Mouse (Mus musculus): Measurements from ENCODE around the gene Mecom.
"Not testable (repeated sequence)": the region's sequence is repeated elsewhere in the genome, so short reads cannot be mapped to it uniquely, and the experiment has no call there.

Gene Mecom

DNA sequence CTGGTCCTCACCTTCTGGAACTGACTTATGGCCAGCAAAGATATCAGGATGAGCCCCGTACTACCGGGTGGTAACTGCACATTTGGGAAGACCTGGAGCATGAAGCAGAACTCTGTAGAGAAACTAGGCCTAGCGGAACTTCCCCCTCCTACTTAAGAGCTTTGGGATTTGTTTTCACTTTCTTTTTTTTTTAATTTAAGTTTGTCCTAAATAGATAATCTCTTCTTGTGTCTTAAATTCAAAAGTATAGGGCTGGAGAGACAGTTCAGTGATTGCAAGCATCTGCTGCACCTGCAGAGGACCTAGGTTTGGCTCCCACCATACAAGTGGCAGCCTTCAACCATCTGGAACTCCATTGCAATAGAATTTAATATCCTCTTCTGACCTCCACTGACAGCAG lies at the start of gene Mecom:
Mecom (minus strand) TSS at position 101 of the 400 bp plus-strand sequence.
- DNase-seq (ENCODE audit: low read depth, low spot score), result no peak

- DNase-seq (ENCODE audit: low read depth, low spot score), result no peak
Measured at GRCm38 (mm10) chr3:30597271-30597670, 49.5 kb upstream of the Mecom start.

DNA sequence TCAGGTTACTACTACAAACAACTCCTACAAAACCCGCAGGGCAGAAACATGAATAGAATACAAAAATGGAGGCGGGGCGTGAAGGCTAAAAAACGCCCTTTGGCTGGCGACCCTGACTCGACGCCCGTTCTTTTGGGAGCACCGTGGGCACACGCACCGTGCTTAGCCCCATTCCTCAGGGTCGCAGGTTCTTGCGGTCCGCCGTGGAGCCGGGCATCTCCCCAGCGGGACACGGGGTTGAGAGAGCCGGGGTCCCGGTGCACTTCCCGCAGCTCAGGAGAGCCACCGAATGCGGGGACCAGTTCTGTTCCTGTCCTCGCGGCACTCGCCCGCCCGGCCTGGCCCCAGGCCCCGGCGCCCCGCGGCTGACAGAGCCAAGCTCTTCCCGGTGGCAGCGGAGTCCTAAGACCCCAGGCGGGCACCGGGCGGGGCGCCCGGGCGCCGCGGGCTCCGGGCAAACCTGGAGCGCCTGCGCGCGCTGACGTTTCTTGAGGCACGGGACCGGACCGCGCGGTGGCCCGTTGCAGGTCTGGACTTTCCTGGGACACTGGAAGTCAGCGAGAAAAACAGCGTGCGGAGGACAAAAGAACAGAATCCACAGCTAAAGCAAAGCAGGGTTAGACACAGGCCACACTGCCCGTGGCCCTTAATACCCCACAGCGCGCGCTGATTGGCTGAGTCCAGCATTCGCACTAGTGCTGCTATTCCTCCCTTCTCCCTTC lies 47.5 kb upstream of the Mecom start:
- peak; percentile 56 for DNase-seq (ENCODE audit: low read depth, low spot score)

DNA sequence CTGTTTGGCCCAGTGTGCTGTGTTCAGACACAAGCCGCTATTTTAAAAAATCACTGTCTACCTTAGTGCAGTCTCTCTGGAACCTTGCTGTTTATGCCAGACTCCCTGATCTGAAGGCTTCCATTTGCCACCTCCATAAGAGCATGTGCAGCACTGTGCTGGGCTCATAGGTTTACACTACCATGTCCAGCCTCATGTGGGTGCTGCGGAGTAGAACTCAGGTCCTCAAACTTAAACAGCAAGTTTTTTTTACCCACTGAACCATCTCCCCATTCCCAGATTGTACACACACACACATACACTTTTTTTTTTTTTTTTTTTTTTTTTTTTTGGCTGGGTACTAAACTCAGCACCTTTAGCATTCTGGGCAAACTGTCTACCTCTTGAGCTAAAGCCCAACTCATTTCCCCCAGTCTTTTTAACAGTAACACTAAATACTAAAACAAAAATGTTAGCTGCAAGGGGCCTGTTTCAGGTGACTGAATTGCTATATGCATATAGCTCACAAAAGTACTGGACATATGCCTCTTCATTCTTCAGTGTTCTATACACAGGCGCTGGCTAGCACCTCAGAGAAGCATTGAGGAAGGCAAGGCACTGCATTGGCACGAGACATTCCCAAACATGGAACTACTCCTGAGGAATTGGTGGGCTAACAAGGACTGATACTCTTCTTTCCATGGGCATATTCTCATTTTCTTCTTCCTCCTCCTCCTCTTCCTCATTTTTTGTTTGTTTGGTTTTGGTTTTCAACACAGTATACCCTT lies 46.1 kb upstream of the Mecom start:
- DNase-seq (ENCODE audit: low read depth, low spot score), result peak; percentile 83

DNA sequence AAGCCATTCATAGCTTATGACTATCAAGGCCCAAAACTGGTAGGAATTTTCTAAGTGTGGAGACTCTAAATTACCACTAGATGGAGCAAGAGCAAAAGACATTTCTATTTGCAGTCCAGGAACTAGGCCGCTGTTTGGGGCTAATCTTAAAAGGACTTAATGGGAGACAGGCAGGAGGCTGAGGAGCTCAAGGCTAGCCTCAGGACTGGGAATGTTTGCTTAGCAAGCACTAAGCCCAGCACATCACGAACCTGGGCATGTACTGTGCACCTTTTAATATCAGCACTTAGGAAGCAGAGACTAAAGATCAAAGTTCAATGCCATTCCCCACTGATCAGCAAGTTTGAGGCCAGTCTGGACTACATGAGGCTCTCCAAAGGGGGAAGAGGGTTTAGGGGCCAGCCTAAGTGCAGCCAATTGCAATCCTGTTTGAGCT lies 44.6 kb upstream of the Mecom start:
- DNase-seq (ENCODE audit: low read depth, low spot score), result peak; percentile 84

DNA sequence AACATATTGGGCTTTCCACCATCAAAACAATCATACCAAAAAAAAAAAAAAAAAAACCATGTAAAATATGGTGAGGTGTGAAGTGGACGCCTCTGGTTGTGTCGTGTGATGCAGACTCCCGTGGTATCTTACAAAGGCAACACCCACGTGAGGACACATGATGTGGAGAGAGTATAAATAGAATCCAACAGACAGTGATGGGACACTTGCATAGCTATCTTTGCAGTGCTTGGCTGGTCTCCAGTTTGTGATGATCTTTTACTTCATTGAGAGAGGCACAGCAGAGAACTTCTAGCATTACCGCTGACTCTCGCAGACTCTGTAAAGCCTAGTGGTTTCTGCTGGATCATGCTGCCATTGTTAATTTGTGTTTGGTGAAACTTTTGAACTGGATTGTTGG lies 41.1 kb upstream of the Mecom start:
- DNase-seq (ENCODE audit: low read depth, low spot score), result no peak

DNA sequence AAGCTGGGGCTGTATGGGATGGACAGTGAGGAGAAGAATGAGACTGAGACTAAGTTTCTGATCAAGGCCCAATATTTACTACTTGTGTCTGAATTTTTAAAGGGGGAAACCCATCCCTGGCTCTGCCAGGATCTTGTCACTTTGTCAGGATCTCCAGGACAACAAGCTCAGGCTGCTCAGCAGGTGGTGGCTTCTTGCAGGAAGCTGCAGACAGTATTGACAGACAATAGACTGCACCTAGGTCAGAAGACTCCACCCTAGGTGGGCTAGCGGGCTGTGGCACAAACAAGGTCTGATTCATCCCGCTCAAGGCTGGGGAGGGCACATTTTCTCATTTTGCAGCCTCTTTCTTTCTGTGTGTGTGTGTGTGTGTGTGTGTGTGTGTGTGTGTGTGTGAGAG lies 25.7 kb upstream of the Mecom start:
- peak; percentile 69 for DNase-seq (ENCODE audit: low read depth, low spot score)

- DNase-seq (ENCODE audit: low read depth, low spot score), result not testable (repeated sequence)
Measured at GRCm38 (mm10) chr3:30566333-30566732, 18.5 kb upstream of the Mecom start.

- no peak for DNase-seq (ENCODE audit: low read depth, low spot score)
Measured at GRCm38 (mm10) chr3:30560677-30561314, 13.0 kb upstream of the Mecom start.

DNA sequence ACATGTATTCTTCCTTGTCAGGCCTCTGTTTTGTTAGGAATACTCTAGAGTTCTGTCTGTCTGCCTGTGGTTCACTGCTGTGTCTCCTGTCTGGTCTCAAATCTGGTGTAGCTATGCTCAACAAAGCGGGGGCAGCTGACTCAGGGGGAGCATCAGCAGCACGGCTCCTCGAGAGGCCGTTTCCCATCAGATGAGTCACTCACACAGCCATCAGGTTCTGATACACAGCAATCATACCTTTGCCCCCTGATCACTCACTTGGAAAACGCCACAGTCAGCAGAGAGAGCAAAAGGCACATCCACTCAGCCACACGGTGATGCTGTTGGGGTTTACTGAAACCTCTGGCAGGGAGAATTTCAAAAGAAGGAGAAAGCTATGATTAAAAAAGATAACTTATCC lies 5.9 kb upstream of the Mecom start:
- no peak for DNase-seq (ENCODE audit: low read depth, low spot score)

GRCm38 (mm10) chr3:30550218-30550617 lies 2.4 kb upstream of the Mecom start:
- peak; percentile 39 for DNase-seq (ENCODE audit: low read depth, low spot score)

DNA sequence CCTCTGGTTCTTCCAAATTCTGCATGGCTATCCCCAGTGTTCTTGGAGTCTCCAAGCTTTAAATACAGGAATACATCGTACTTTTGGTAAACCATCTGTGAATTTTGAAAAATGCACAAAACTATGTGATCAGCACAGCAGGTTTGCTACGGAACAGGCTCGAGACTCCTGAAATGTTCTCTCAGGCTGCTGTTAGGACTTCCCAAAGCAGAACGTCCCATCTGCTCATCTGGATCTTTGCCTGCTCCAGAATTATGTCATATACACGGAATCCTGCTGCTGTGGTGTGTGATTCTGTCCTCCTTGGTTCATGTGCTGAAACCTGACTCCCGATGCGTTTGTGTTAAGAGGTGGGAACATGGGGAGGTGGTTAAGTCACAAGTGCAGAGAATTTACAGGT lies 1.1 kb upstream of the Mecom start:
- no peak for DNase-seq (ENCODE audit: low read depth, low spot score)

- no peak for DNase-seq (ENCODE audit: low read depth, low spot score)
Measured at GRCm38 (mm10) chr3:30546831-30547369, 908 bp downstream of the Mecom start.

GRCm38 (mm10) chr3:30546366-30546765 lies 1.4 kb downstream of the Mecom start:
- no peak for DNase-seq (ENCODE audit: low read depth, low spot score)

DNA sequence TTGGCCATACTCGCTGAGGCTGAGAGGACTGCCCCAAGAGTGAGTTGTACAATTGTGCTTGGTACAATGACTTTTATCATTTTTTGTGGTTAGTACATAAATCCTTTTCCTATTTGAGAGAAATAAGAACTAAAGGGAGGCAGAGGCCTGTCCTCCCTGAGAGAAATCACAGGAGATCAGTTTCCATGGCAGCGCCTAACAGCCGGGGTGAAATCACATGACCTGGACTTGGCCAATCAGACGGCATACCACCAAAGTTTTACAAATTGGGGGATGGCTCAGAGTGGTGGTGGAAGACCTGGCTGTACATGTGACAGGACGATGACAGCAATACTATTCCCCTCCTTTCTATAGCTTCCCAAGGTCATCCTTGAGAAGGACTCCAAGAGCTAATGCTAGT lies 2.6 kb downstream of the Mecom start:
- peak; percentile 52 for DNase-seq (ENCODE audit: low read depth, low spot score)

DNA sequence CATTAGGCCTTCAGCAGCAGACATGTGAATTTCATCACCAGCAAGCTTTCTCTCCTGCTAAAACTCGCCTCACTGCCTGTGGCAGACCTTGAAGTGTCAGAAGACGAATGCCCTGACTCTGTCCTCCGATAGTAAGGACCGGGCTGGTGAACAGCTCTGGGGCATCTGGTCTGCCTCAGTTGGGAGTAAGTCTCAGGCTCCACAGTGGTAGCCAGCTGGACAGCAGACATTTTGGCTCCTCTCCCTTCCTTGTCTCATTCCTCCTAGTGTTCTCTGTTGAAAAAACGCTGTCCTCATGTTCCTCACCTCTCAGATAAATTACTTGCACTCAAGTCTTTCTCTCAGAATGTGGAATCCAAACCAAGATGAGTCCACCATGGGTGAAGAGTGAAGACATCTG lies 3.5 kb downstream of the Mecom start:
- DNase-seq (ENCODE audit: low read depth, low spot score), result no peak

GRCm38 (mm10) chr3:30535821-30536220 lies 12.0 kb downstream of the Mecom start:
- peak; percentile 39 for DNase-seq (ENCODE audit: low read depth, low spot score)

DNA sequence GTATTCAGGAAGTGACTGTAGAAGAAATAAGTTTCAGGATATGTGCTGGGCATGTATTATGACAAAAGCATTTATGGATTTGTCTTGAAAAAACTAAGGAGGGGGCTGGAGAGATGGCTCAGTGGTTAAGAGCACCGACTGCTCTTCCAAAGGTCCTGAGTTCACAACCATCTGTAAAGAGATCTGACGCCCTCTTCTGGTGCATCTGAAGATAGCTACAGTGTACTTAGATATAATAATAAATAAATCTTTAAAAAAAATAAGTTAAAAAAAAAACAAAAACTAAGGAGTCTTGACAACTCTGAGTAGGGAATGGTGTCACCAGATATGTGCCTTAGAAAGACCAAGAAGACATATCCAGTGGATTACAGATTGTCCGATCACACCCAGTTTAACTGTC lies 27.1 kb downstream of the Mecom start:
- DNase-seq (ENCODE audit: low read depth, low spot score), result peak; percentile 6

GRCm38 (mm10) chr3:30519425-30519824 lies 28.4 kb downstream of the Mecom start:
- DNase-seq (ENCODE audit: low read depth, low spot score), result no peak

DNA sequence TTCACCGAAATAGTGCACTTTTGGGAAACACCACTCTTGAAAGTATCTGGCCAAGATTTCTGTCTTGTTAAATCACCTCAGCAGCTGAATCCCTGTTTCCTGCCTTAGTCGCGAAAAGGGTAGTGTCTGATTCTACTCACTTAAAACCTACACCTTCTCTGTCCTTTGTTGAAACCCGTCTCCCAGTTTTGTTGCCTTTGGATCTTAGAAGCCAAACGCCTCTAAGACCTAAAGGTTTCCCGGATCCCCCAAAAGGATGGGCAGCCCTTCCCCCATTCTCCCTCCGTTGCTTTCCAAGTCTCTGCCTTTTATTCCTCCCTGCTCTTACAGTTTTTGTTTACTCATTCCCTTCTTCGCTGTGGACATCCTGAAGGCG lies 32.0 kb downstream of the Mecom start:
- no peak for DNase-seq (ENCODE audit: low read depth, low spot score)

DNA sequence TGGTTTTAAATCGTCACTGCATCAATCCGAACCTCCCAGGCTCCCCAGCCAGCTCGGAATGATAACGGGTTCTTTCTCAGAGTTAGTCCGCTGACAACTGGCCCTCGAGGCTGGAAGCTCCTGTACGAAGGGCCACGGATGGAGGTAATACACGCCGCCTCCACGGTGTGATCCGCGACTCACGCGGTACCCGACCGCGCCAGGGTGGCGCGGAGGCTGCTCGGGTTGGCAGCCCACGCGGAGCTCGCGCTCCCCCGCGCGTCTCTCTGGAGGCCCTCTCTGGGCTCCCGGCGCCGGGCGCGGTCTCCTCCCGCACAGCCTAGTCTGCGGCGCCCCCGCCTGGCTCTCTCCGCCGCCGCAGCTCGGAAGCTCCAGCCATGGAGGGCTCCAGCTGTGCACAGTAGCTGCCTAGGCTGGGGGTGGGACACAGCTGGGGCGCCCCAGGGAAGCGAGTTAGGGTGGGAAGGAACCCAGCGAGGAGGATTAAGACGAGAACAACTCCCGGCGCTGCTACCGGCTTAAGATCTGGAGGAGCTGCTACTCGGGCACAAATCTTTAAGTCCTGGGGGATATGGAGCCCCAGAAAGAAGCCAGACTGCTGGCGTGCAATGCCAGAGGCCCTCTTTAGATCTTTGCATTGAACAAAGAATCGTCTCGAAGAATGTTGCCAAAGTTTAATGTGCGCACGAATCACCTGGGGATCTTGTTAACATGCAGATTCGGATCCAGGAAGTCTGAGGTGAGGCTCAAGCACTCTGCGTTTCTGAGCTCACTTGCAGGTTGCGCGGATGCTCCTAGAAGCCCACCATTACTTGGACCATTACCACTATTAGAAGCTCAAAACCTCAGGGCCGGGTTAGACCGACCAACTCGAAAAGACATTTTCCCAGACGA lies 32.7 kb downstream of the Mecom start:
- DNase-seq (ENCODE audit: low read depth, low spot score), result peak; percentile 90
